Mouse (Mus musculus): ENCODE results near the gene Aplp2. TPM values are rescaled to one million over a fixed set of nuclear protein-coding genes. Genes with fewer than 3 reads are reported as not detected.
A peak's percentile ranks its signal among the peaks of the same experiment; 100 is the strongest.

Aplp2 gene
- polyA plus RNA-seq, 1 experiment = 657 TPM

GRCm38 (mm10) chr9:31133131-31133530, 78.5 kb downstream of the Aplp2 start:
- H3K27ac ChIP-seq (replicated peaks; ENCODE audit: low read depth, low read length) = no peak overlapping the region
- H3K4me1 ChIP-seq (ENCODE audit: control insufficient read depth, insufficient read depth, insufficient read length, low read length) = peaks cover 3% of the 10 kb centered on the region; the same call in 1 of the 2 replicates
- H3K4me3 ChIP-seq (ENCODE audit: insufficient read depth, low read depth, low read length) = no peak overlapping the region

- peaks cover 3% of the 10 kb centered on the region; the same call in 1 of the 2 replicates for H3K4me1 ChIP-seq (ENCODE audit: control insufficient read depth, insufficient read depth, insufficient read length, low read length)
- H3K4me3 ChIP-seq (ENCODE audit: insufficient read depth, low read depth, low read length) = peak within 1 kb of the TSS; percentile 54
- H3K27ac ChIP-seq (replicated peaks; ENCODE audit: low read depth, low read length) = no peak within 1 kb of the TSS
Measured at GRCm38 (mm10) chr9:31131205-31131968, 80.2 kb downstream of the Aplp2 start, which contains the start of gene St14. St14 (minus strand) TSS chr9:31131853.

GRCm38 (mm10) chr9:31130357-31131204, 81.0 kb downstream of the Aplp2 start:
- Histone ChIP-seq H3K4me3 (ENCODE audit: insufficient read depth, low read depth, low read length) (peak overlapping the region; percentile 54), H3K4me1 (ENCODE audit: control insufficient read depth, insufficient read depth, insufficient read length, low read length) (peaks cover 3% of the 10 kb centered on the region; the same call in 1 of the 2 replicates), H3K27ac (replicated peaks; ENCODE audit: low read depth, low read length) (no peak overlapping the region)

- no peak overlapping the region for H3K27ac ChIP-seq (replicated peaks; ENCODE audit: low read depth, low read length)
- peaks cover 3% of the 10 kb centered on the region; the same call in 1 of the 2 replicates for H3K4me1 ChIP-seq (ENCODE audit: control insufficient read depth, insufficient read depth, insufficient read length, low read length)
- peak overlapping the region; percentile 54; the same call in 1 of the 2 replicates for H3K4me3 ChIP-seq (ENCODE audit: insufficient read depth, low read depth, low read length)
Measured at GRCm38 (mm10) chr9:31129956-31130355, 81.7 kb downstream of the Aplp2 start.

- Histone ChIP-seq H3K4me3 (ENCODE audit: insufficient read depth, low read depth, low read length) (no peak overlapping the region), H3K4me1 (ENCODE audit: control insufficient read depth, insufficient read depth, insufficient read length, low read length) (peaks cover 3% of the 10 kb centered on the region; the same call in 1 of the 2 replicates), H3K27ac (replicated peaks; ENCODE audit: low read depth, low read length) (no peak overlapping the region)
Measured at GRCm38 (mm10) chr9:31127876-31128465, 83.6 kb downstream of the Aplp2 start.

GRCm38 (mm10) chr9:31126079-31126478, 85.5 kb downstream of the Aplp2 start:
- H3K27ac ChIP-seq (replicated peaks; ENCODE audit: low read depth, low read length) = no peak overlapping the region
- H3K4me1 ChIP-seq (ENCODE audit: control insufficient read depth, insufficient read depth, insufficient read length, low read length) = peaks cover 2% of the 10 kb centered on the region; the same call in 1 of the 2 replicates
- no peak overlapping the region for H3K4me3 ChIP-seq (ENCODE audit: insufficient read depth, low read depth, low read length)

GRCm38 (mm10) chr9:31122464-31123030, 89.1 kb downstream of the Aplp2 start:
- Histone ChIP-seq H3K4me3 (ENCODE audit: insufficient read depth, low read depth, low read length) (no peak overlapping the region), H3K4me1 (ENCODE audit: control insufficient read depth, insufficient read depth, insufficient read length, low read length) (peaks cover 2% of the 10 kb centered on the region; the same call in 1 of the 2 replicates), H3K27ac (replicated peaks; ENCODE audit: low read depth, low read length) (no peak overlapping the region)

- Histone ChIP-seq H3K4me1 (ENCODE audit: control insufficient read depth, insufficient read depth, insufficient read length, low read length) (peaks cover 2% of the 10 kb centered on the region; the same call in 1 of the 2 replicates), H3K4me3 (ENCODE audit: insufficient read depth, low read depth, low read length) (no peak overlapping the region), H3K27ac (replicated peaks; ENCODE audit: low read depth, low read length) (no peak overlapping the region)
Measured at GRCm38 (mm10) chr9:31120533-31120915, 91.1 kb downstream of the Aplp2 start.

- Histone ChIP-seq H3K4me1 (ENCODE audit: control insufficient read depth, insufficient read depth, insufficient read length, low read length) (peaks cover 2% of the 10 kb centered on the region; the same call in 1 of the 2 replicates), H3K4me3 (ENCODE audit: insufficient read depth, low read depth, low read length) (no peak overlapping the region), H3K27ac (replicated peaks; ENCODE audit: low read depth, low read length) (no peak overlapping the region)
Measured at GRCm38 (mm10) chr9:31119882-31120532, 91.6 kb downstream of the Aplp2 start.

GRCm38 (mm10) chr9:31119405-31119804, 92.2 kb downstream of the Aplp2 start:
- Histone ChIP-seq H3K27ac (replicated peaks; ENCODE audit: low read depth, low read length) (no peak overlapping the region), H3K4me1 (ENCODE audit: control insufficient read depth, insufficient read depth, insufficient read length, low read length) (peaks cover 2% of the 10 kb centered on the region; the same call in 1 of the 2 replicates), H3K4me3 (ENCODE audit: insufficient read depth, low read depth, low read length) (no peak overlapping the region)

GRCm38 (mm10) chr9:31118520-31119298, 92.9 kb downstream of the Aplp2 start:
- H3K4me1 ChIP-seq (ENCODE audit: control insufficient read depth, insufficient read depth, insufficient read length, low read length) = peaks cover 2% of the 10 kb centered on the region; the same call in 1 of the 2 replicates
- H3K27ac ChIP-seq (replicated peaks; ENCODE audit: low read depth, low read length) = no peak overlapping the region
- H3K4me3 ChIP-seq (ENCODE audit: insufficient read depth, low read depth, low read length) = no peak overlapping the region

- Histone ChIP-seq H3K4me3 (ENCODE audit: insufficient read depth, low read depth, low read length) (no peak overlapping the region), H3K4me1 (ENCODE audit: control insufficient read depth, insufficient read depth, insufficient read length, low read length) (peaks cover 2% of the 10 kb centered on the region; the same call in 1 of the 2 replicates), H3K27ac (replicated peaks; ENCODE audit: low read depth, low read length) (no peak overlapping the region)
Measured at GRCm38 (mm10) chr9:31117488-31117887, 94.1 kb downstream of the Aplp2 start.

- Histone ChIP-seq H3K4me1 (ENCODE audit: control insufficient read depth, insufficient read depth, insufficient read length, low read length) (peaks cover 2% of the 10 kb centered on the region; the same call in 1 of the 2 replicates), H3K27ac (replicated peaks; ENCODE audit: low read depth, low read length) (no peak overlapping the region), H3K4me3 (ENCODE audit: insufficient read depth, low read depth, low read length) (no peak overlapping the region)
Measured at GRCm38 (mm10) chr9:31117088-31117487, 94.5 kb downstream of the Aplp2 start.

All from brown adipose tissue, adult 24 weeks (tissue).